Mouse (Mus musculus) CH12.LX (cell line): ENCODE measurements at regions not wholly inside any gene's neighbourhood (a gene's known extent, or its start where the extent isn't known, plus 50 kb on each side); places are given as distances from the start of the nearest gene placed in this dataset.

ENCODE experiments used
- DNase-seq: peaks from one replicate; pipeline ENCODE4 v3.0.0-alpha.2; 2013; ENCODE audit errors: extremely low read depth
- H3K27ac ChIP-seq: 2 replicates; pipeline ENCODE4 v1.5.1; 2012; ENCODE audit warnings: low read depth, mild to moderate bottlenecking, control low read depth, moderate library complexity; ENCODE audit not compliant: insufficient read depth
- H3K27me3 ChIP-seq: replicated peaks from 2 replicates; pipeline ENCODE3; 2012; ENCODE audit warnings: inconsistent platforms
- H3K36me3 ChIP-seq, 2 experiments: replicated peaks in 1 of 2; 2 replicates each; pipeline versions ENCODE3 to v1.6.1; 2012; ENCODE audit warnings: inconsistent platforms in 1 of 2, low read length in 1 of 2, mild to moderate bottlenecking in 1 of 2, mixed read lengths in 1 of 2, moderate library complexity in 1 of 2; ENCODE audit not compliant: control insufficient read depth in 1 of 2, insufficient read depth in 1 of 2
- H3K4me1 ChIP-seq, 2 experiments: 2 replicates each; pipeline ENCODE4 v1.6.1; 2012; ENCODE audit warnings: inconsistent platforms in 1 of 2, moderate library complexity in 1 of 2; ENCODE audit not compliant: insufficient read depth in 2 of 2, control insufficient read depth in 1 of 2
- H3K4me2 ChIP-seq: 2 replicates; pipeline ENCODE4 v1.6.1; 2012; ENCODE audit warnings: low read depth, mild to moderate bottlenecking, control low read depth; ENCODE audit not compliant: poor library complexity, insufficient read depth, severe bottlenecking
- H3K4me3 ChIP-seq, 3 experiments: fragments of 150-350 bp in 1 of 3; sonication (generic) in 1 of 3; replicated peaks in 1 of 3; 2 replicates each; pipeline versions ENCODE3 to v1.5.1; 2011 to 2012; ENCODE audit warnings: low read depth in 2 of 3, low read length in 2 of 3, mild to moderate bottlenecking in 2 of 3, moderate library complexity in 2 of 3, control low read depth in 1 of 3, improper control_type of control experiment in 1 of 3, inconsistent platforms in 1 of 3, mixed read lengths in 1 of 3; ENCODE audit not compliant: poor library complexity in 1 of 3
- H3K79me2 ChIP-seq: replicated peaks from 2 replicates; pipeline ENCODE4 v1.6.1; 2012; ENCODE audit warnings: mild to moderate bottlenecking, moderate library complexity; ENCODE audit not compliant: control insufficient read depth, poor library complexity, insufficient read depth, severe bottlenecking; ENCODE audit errors: extremely low read depth
- H3K9ac ChIP-seq: 2 replicates; pipeline ENCODE4 v1.6.1; 2012; ENCODE audit warnings: low read depth, mild to moderate bottlenecking, control low read depth, moderate library complexity; ENCODE audit not compliant: insufficient read depth
- H3K9me3 ChIP-seq: replicated peaks from 2 replicates; pipeline ENCODE3; 2012; ENCODE audit warnings: low read length, inconsistent platforms, mixed read lengths
- BHLHE40 ChIP-seq: IDR thresholded peaks from 2 replicates; pipeline ENCODE4 v1.6.1; 2011; ENCODE audit warnings: mild to moderate bottlenecking, low read depth, low read length, improper control_type of control experiment
- CHD1 ChIP-seq: IDR thresholded peaks from 2 replicates; pipeline ENCODE4 v1.6.1; 2012; ENCODE audit warnings: low read depth, low read length, improper control_type of control experiment, inconsistent platforms
- CTCF ChIP-seq, 2 experiments: IDR thresholded peaks in 1 of 2; conservative IDR thresholded peaks in 1 of 2; 2 replicates each; pipeline ENCODE4 v1.5.1; 2011 to 2012; ENCODE audit warnings: low read depth in 2 of 2, low read length in 2 of 2, improper control_type of control experiment in 1 of 2, inconsistent platforms in 1 of 2, mild to moderate bottlenecking in 1 of 2, moderate library complexity in 1 of 2
- ELF1 ChIP-seq: IDR thresholded peaks from 2 replicates; pipeline ENCODE4 v1.6.1; 2014; ENCODE audit warnings: low read depth, mild to moderate bottlenecking, inconsistent platforms, low read length, improper control_type of control experiment
- GABPA ChIP-seq: IDR thresholded peaks from 2 replicates; pipeline ENCODE4 v1.6.1; 2012; ENCODE audit warnings: low read depth, low read length, improper control_type of control experiment, inconsistent platforms; ENCODE audit not compliant: insufficient replicate concordance
- HCFC1 ChIP-seq: IDR thresholded peaks from 2 replicates; pipeline ENCODE4 v1.6.1; 2012; ENCODE audit warnings: low read depth, mild to moderate bottlenecking, inconsistent platforms, low read length, improper control_type of control experiment
- IRF4 ChIP-seq: IDR thresholded peaks from 2 replicates; pipeline ENCODE4 v1.6.1; 2014; ENCODE audit warnings: low read depth, mild to moderate bottlenecking, inconsistent platforms, low read length, improper control_type of control experiment
- KAT2A ChIP-seq: IDR thresholded peaks from 2 replicates; pipeline ENCODE4 v1.6.1; 2012; ENCODE audit warnings: low read length, improper control_type of control experiment, inconsistent platforms; ENCODE audit not compliant: insufficient replicate concordance
- MAFK ChIP-seq: IDR thresholded peaks from 2 replicates; pipeline ENCODE4 v1.6.1; 2011; ENCODE audit warnings: low read length, improper control_type of control experiment; ENCODE audit not compliant: insufficient replicate concordance
- MAX ChIP-seq: IDR thresholded peaks from 2 replicates; pipeline ENCODE4 v1.6.1; 2011; ENCODE audit warnings: low read length, improper control_type of control experiment
- MAZ ChIP-seq: IDR thresholded peaks from 2 replicates; pipeline ENCODE4 v1.6.1; 2012; ENCODE audit warnings: low read depth, mild to moderate bottlenecking, inconsistent platforms, low read length, improper control_type of control experiment, moderate library complexity
- MEF2A ChIP-seq: IDR thresholded peaks from 2 replicates; pipeline ENCODE4 v1.6.1; 2014; ENCODE audit warnings: low read depth, mild to moderate bottlenecking, inconsistent platforms, low read length, improper control_type of control experiment, borderline replicate concordance
- MXI1 ChIP-seq: IDR thresholded peaks from 2 replicates; pipeline ENCODE4 v1.6.1; 2011; ENCODE audit warnings: mild to moderate bottlenecking, low read depth, low read length, improper control_type of control experiment
- MYC ChIP-seq: IDR thresholded peaks from 2 replicates; pipeline ENCODE4 v1.6.1; 2011; ENCODE audit warnings: low read depth, mild to moderate bottlenecking, improper control_type of control experiment, low read length
- NRF1 ChIP-seq: IDR thresholded peaks from 2 replicates; pipeline ENCODE4 v1.6.1; 2014; ENCODE audit warnings: low read depth, mild to moderate bottlenecking, inconsistent platforms, low read length, improper control_type of control experiment, moderate library complexity
- POLR2A ChIP-seq: IDR thresholded peaks from 2 replicates; pipeline ENCODE4 v1.6.1; 2011; ENCODE audit warnings: low read depth, mild to moderate bottlenecking, improper control_type of control experiment, low read length
- RCOR1 ChIP-seq: conservative IDR thresholded peaks from 2 replicates; pipeline ENCODE4 v1.6.1; 2012; ENCODE audit warnings: low read depth, mild to moderate bottlenecking, inconsistent platforms, low read length, improper control_type of control experiment
- TCF12 ChIP-seq: IDR thresholded peaks from 2 replicates; pipeline ENCODE4 v1.6.1; 2014; ENCODE audit warnings: low read depth, mild to moderate bottlenecking, inconsistent platforms, low read length, improper control_type of control experiment
- UBTF ChIP-seq: IDR thresholded peaks from 2 replicates; pipeline ENCODE4 v1.6.1; 2012; ENCODE audit warnings: low read depth, mild to moderate bottlenecking, inconsistent platforms, low read length, improper control_type of control experiment, moderate library complexity
- USF2 ChIP-seq: conservative IDR thresholded peaks from 2 replicates; pipeline ENCODE4 v1.6.1; 2011; ENCODE audit warnings: low read depth, low read length, improper control_type of control experiment
- ZC3H11A ChIP-seq: IDR thresholded peaks from 2 replicates; pipeline ENCODE4 v1.6.1; 2012; ENCODE audit warnings: low read depth, mild to moderate bottlenecking, inconsistent platforms, low read length, improper control_type of control experiment
- ZMIZ1 ChIP-seq: IDR thresholded peaks from 2 replicates; pipeline ENCODE4 v1.6.1; 2012; ENCODE audit warnings: low read depth, mild to moderate bottlenecking, inconsistent platforms, low read length, improper control_type of control experiment
- dilution Hi-C: fragments of 300-500 bp; cut with MboI; formaldehyde crosslinking; loops from 2 replicates; pipeline ENCODE4 v1.14.3; 2020; ENCODE audit warnings: low sequenced_read_pairs; ENCODE audit not compliant: extremely low pct_unique_long_range_greater_than_20kb, extremely low pct_ligation_motif_present
- in situ Hi-C: fragments of 300-500 bp; cut with MboI; formaldehyde crosslinking; loops from 3 replicates; pipeline ENCODE4 v1.14.3; 2019; ENCODE audit warnings: low sequenced_read_pairs, low pct_ligation_motif_present, low pct_unique_long_range_greater_than_20kb, mixed read lengths

DNA sequence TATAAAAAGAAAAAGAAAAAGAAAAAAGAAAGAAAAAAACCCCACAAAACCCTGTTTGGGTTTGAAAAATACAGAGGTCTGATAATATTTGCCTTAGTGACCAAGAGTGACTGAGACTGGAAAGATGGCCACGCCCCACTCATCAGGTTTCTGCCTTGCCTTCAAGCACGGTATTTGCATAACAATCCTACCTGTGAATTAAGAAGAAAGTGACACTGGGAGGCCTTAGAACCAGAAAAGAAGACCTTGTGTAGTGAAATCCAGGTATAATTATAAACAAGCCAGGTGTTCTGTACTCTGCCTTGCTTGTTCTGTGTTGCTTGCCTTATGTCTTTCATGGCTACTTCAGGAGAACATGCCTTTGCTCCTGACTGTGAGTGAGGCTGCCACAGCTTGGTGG lies 494.6 kb downstream of the Tshz3 start:
- in situ Hi-C loops (no loop called here), dilution Hi-C loops (no loop called here)
- H3K4me2 ChIP-seq, result no peak overlapping the region
- DNase-seq, result no peak
- no peaks in the 10 kb centered on the region for H3K27me3 ChIP-seq
- H3K9ac ChIP-seq, result no peak overlapping the region
- H3K4me1 ChIP-seq, result no peaks in the 10 kb centered on the region
- H3K79me2 ChIP-seq, result no peaks in the 10 kb centered on the region
- no peak for TF ChIP-seq CHD1
- no peak for TF ChIP-seq KAT2A
- no peak for TF ChIP-seq MYC
- TF ChIP-seq TCF12, result no peak
- peaks cover 50% of the 10 kb centered on the region for H3K9me3 ChIP-seq
- no peak overlapping the region for H3K27ac ChIP-seq
- no peak overlapping the region for H3K4me3 ChIP-seq
- no peaks in the 10 kb centered on the region for H3K36me3 ChIP-seq

DNA sequence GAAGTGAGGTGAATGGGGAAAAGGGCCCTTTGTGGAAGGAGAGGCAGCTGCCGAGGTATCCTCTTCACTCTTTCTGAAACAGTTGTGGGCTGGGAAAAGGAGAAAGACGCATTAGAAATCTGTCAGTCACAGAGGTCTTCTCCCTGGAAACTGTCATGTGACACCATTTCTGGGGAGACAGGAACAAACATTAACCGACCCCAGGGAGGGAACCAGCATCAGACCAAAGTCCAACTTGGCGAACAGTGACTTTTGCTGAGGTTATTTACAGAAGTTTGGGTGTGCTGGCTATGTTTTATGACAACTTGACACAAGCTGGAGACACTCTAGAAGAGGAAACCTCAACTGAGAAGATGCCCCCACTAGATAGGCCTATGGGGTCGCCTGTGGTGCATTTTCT lies 506.9 kb downstream of the Tshz3 start:
- H3K9ac ChIP-seq, result no peak overlapping the region
- in situ Hi-C loops, result no loop called here
- DNase-seq, result no peak
- TF ChIP-seq MEF2A (no peak), NRF1 (no peak), UBTF (no peak), MYC (no peak), ZC3H11A (no peak), USF2 (no peak), MAFK (no peak), ELF1 (no peak), CTCF (conservative IDR thresholded peaks at IDR 0.05 in 1 of 2, IDR thresholded peaks at IDR 0.05 in 1 of 2; ENCODE audit: low read depth in 2 of 2, low read length in 2 of 2) (no peak), POLR2A (no peak), IRF4 (no peak), MAX (no peak), BHLHE40 (no peak), GABPA (no peak), MXI1 (no peak), HCFC1 (no peak), RCOR1 (no peak), CHD1 (no peak), MAZ (no peak), ZMIZ1 (no peak)
- TF ChIP-seq, all 38 proteins: peak for 0
- no peaks in the 10 kb centered on the region for H3K27me3 ChIP-seq
- H3K9me3 ChIP-seq, result peaks cover 57% of the 10 kb centered on the region
- no peaks in the 10 kb centered on the region for H3K36me3 ChIP-seq
- H3K27ac ChIP-seq, result no peak overlapping the region
- no peaks in the 10 kb centered on the region for H3K4me1 ChIP-seq
- H3K4me3 ChIP-seq, result no peak overlapping the region
- H3K79me2 ChIP-seq, result no peaks in the 10 kb centered on the region
- H3K4me2 ChIP-seq, result no peak overlapping the region
- dilution Hi-C loops, result no loop called here
